Mouse (Mus musculus): ENCODE measurements around the gene Nptx1.

Gene Nptx1

GRCm38 (mm10) chr11:119523392-119523791 is 24.2 kb downstream of the Nptx1 start:
- no peak for DNase-seq (ENCODE audit: low spot score in 2 of 2)

- DNase-seq (ENCODE audit: low spot score in 2 of 2): no peak
These were observed 24.8 kb downstream of the Nptx1 start for GRCm38 (mm10) chr11:119522779-119523178.

- DNase-seq (ENCODE audit: low spot score in 2 of 2): no peak
These were observed 25.4 kb downstream of the Nptx1 start for GRCm38 (mm10) chr11:119521920-119522710.

GRCm38 (mm10) chr11:119520713-119521063 is 26.9 kb downstream of the Nptx1 start:
- DNase-seq (ENCODE audit: low spot score in 2 of 2): no peak

GRCm38 (mm10) chr11:119520005-119520712 is 27.4 kb downstream of the Nptx1 start:
- no peak for DNase-seq (ENCODE audit: low spot score in 2 of 2)

GRCm38 (mm10) chr11:119519387-119519786 is 28.2 kb downstream of the Nptx1 start:
- DNase-seq (ENCODE audit: low spot score in 2 of 2): no peak

- DNase-seq (ENCODE audit: low spot score in 2 of 2): no peak
These were observed 30.7 kb downstream of the Nptx1 start for GRCm38 (mm10) chr11:119516677-119517361.

- no peak for DNase-seq (ENCODE audit: low spot score in 2 of 2)
These were observed 31.5 kb downstream of the Nptx1 start for GRCm38 (mm10) chr11:119515823-119516676.

- no peak for DNase-seq (ENCODE audit: low spot score in 2 of 2)
These were observed 32.5 kb downstream of the Nptx1 start for GRCm38 (mm10) chr11:119514967-119515636.

GRCm38 (mm10) chr11:119514108-119514860 is 33.3 kb downstream of the Nptx1 start:
- no peak for DNase-seq (ENCODE audit: low spot score in 2 of 2)

- no peak for DNase-seq (ENCODE audit: low spot score in 2 of 2)
These were observed 34.4 kb downstream of the Nptx1 start for GRCm38 (mm10) chr11:119513038-119513659.

GRCm38 (mm10) chr11:119509165-119509776 is 38.3 kb downstream of the Nptx1 start:
- DNase-seq (ENCODE audit: low spot score in 2 of 2): no peak

GRCm38 (mm10) chr11:119507772-119508171 is 39.8 kb downstream of the Nptx1 start:
- DNase-seq (ENCODE audit: low spot score in 2 of 2): no peak

GRCm38 (mm10) chr11:119506386-119506785 is 41.2 kb downstream of the Nptx1 start:
- no peak for DNase-seq (ENCODE audit: low spot score in 2 of 2)

- DNase-seq (ENCODE audit: low spot score in 2 of 2): peak; percentile 63 to 89
These were observed 43.9 kb downstream of the Nptx1 start for GRCm38 (mm10) chr11:119503675-119504074.

- no peak for DNase-seq (ENCODE audit: low spot score in 2 of 2)
These were observed 47.5 kb downstream of the Nptx1 start for GRCm38 (mm10) chr11:119500011-119500410.

- DNase-seq (ENCODE audit: low spot score in 2 of 2): no peak
These were observed 48.3 kb downstream of the Nptx1 start for GRCm38 (mm10) chr11:119499297-119499696.

- DNase-seq (ENCODE audit: low spot score in 2 of 2): no peak
These were observed 50.1 kb downstream of the Nptx1 start for GRCm38 (mm10) chr11:119497451-119497850.

- no peak for DNase-seq (ENCODE audit: low spot score in 2 of 2)
These were observed 51.4 kb downstream of the Nptx1 start for GRCm38 (mm10) chr11:119496147-119496546.

Data from spleen, postnatal 4 days (tissue).